Mouse (Mus musculus) spleen, postnatal 4 days (tissue): ENCODE measurements at regions not wholly inside any gene's neighbourhood (a gene's known extent, or its start where the extent isn't known, plus 50 kb on each side); places are given as distances from the start of the nearest gene placed in this dataset.
A peak's percentile ranks its signal among the peaks of the same experiment; 100 is the strongest.

ENCODE experiments used
- DNase-seq, 2 experiments: peaks; one replicate each; pipeline ENCODE4 v3.0.0; 2022; ENCODE audit warnings: low spot score in 2 of 2

DNA sequence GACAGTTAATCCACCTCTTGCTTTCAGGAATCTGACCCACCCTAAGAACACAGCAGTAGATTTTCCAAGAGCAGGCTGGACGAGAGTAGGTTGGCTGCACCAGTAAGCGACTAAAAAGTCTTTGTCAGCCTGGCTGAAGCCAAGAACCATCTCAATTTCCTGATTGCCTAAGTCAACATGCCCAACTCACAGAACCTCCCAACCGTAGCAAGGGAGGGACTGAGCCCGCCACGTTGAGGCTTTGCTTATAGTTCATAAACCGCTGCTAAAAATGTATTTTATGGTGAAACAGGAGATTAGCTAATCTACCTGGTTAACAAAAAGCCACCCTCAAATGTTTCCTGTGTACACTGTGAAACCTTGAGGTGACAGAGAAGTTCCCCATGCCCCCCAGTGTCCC, 115.4 kb upstream of the Tbl1xr1 start:
- DNase-seq = no peak

GRCm38 (mm10) chr3:21961746-21962145, 114.7 kb upstream of the Tbl1xr1 start:
- DNase-seq = no peak

- no peak for DNase-seq
These were observed 114.1 kb upstream of the Tbl1xr1 start for GRCm38 (mm10) chr3:21962360-21962782.

DNA sequence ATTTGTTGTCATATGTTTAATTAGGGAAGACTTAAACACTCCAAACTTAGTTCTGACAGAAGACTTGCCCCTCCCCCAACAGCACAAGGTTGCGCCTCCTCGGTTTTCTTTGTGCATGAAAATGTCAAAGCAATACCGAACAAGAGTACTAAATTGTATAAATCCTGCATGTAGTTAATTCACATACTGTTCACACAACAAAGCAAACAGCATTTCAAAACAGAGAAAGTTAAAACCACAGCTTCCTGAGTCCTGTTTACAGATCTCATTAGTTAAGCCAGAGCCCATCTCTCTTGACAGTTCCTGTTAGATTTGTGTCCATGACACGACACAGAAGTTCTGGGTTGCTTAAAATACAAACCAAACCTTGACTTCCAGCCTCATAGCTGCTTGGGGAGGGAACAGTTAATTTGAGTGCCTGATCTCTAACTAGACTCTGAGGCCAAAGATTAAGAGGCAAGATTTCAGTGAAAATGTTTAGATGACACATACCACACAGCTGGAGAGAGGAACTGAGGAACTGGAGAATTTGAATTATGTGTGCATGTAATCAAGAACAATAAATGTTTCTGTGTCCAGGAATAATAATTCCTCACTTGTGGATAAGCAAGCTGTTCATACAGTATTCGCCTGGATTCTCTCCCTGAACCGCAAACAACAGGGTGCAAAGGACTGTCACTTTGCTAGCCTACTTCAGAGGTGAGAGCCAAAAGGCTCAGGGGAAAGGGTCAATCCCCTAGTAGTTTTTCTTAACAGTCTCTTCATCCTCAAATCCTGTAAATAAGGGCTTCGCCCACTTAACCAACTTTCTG, 113.3 kb upstream of the Tbl1xr1 start:
- no peak for DNase-seq

GRCm38 (mm10) chr3:21963733-21964351, 112.6 kb upstream of the Tbl1xr1 start:
- no peak for DNase-seq

GRCm38 (mm10) chr3:21964438-21964837, 112.0 kb upstream of the Tbl1xr1 start:
- no peak for DNase-seq

DNA sequence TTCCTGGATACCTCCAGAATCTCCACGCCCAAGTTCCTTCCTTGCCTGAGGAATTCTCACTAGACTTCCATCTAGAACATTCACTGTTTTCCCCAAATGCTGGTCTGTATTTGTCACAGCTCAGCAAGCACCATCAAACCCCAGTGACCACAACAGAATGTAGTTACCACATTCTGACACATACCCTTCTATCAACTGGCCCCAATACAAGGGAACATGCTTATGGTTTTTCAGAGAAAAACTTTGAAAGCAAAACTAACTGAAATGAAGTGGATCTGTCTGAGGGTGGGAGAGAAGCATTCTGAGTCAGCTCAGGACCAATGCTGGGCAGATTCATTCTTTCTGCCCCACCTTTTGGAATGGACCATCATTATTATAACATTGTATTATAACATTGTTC, 110.9 kb upstream of the Tbl1xr1 start:
- DNase-seq = no peak

DNA sequence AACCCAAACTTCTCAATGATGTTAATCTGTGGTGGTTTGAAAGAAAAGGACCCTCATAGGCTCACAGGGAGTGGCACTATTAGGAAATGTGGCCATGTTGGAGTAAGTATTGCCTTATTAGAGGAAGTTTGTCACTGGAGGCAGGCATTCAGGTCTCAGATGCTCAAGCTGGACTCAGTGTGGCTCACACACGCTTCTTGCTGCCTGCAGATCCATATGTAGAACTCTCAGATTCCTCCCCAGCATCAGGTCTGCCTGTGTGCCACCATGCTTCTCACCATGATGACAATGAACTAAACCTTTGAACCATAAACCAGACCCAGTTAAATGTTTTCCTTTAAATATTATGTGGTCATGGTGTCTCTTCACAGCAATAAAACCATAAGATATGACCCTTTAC, 104.7 kb upstream of the Tbl1xr1 start:
- DNase-seq = no peak

DNA sequence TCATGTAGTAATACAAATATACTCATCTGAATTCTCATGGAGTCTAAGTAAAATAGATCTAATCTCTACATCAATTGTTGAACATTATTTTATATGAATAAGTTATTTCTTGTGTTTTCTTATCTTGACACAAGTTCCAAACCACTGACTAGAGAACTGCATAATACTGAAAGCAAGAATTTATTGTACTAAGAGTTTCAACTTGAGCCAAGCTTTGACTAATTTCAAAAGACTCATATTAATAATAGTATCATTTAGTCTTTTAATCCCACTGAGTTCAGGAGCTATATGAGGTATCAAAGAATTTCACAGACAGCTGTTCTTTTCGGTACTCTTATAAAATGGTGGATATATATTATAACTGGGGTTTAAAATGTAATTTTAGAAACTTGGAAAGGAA, 103.3 kb upstream of the Tbl1xr1 start:
- DNase-seq = no peak

GRCm38 (mm10) chr3:21973681-21974080, 102.8 kb upstream of the Tbl1xr1 start:
- DNase-seq = no peak

DNA sequence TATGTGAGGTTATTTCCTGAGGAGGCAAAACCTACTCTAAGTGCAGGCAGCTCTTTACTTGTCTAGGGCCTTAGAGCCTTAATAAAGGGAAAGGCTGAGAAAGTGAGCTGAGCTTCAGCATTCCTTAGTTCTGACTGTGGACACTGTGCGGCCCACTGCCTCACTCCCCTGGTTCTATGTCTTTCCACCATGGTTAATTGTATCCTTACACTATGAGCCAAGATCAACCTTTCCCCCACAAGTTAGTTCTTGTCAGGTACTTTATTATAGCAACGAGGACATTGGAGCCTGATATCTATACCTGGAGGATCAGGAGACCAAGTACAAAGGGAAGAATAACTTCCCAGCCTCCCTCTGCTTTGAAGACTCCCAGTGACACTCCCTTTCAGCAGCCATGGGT, 101.7 kb upstream of the Tbl1xr1 start:
- DNase-seq = no peak

DNA sequence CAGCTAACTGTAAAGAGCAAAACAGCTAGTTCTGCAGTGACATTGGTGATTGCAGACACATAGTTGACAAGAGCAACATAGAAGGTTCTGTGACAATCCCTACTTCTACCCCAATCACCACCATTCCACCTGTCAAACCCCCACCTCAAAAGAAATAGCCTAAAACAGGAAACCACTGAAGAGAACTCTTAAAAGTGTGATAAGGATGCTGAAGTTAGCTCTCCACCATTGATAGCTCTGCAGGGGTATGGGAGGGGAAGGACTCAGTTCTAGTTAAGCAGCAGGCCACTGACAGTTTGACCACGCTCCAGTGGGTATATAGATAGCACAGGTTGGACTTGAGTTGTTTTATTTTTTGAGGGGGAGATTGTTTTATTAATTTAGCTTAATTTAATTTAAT, 98.7 kb upstream of the Tbl1xr1 start:
- no peak for DNase-seq

DNA sequence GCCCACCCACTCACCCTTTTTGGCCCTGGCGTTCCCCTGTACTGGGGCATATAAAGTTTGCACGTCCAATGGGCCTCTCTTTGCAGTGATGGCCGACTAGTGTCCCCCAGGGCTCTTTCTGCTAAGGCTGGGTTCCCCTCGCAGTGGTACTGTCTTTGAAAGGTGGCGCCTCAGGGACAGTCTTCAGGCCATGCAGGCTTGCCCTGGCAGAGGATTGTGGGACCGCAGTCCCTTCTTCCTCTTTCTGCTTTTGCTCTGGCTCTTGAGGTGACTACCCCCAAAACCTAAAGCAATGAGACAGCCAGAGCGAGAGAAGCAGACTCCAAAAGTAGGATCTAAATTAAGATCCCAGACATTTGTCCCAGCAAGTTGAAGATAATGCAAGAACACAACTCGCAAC, 93.5 kb upstream of the Tbl1xr1 start:
- peak in 1 of 2 experiments; percentile 32 for DNase-seq

DNA sequence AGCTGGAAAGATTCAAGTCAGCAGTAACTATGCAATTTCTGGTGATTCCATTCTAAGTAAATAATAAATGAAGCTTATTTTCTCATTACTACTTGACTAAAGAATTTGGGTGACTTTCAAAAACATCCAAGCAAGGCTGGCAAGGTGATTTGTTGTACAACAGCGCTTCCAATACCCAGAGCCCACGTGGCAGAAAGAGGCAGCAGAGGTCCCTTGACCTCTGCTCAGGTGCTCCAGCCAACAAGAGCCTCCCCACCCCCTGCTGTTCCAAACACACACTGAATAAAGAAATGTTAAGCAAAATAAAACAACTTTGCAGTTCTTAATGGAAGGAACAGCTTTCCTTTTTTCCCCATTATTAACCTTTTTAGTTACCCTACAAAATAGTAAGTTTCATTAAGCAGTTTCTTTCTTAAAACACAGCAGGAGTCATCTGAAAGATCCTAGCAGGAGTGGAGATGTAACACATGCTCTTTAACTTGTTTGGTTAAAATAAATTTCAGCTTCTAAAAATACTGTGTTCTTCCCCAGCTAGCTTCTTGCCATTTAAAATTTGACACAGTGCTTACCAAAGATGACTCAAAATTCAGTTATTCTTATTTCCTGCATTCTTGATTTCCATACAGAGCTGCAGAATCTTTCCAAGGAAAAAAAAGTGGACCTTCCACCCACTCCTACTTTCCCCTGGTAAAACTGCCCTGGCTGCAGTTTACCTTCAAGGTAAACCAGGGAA, 92.3 kb upstream of the Tbl1xr1 start:
- DNase-seq = no peak

DNA sequence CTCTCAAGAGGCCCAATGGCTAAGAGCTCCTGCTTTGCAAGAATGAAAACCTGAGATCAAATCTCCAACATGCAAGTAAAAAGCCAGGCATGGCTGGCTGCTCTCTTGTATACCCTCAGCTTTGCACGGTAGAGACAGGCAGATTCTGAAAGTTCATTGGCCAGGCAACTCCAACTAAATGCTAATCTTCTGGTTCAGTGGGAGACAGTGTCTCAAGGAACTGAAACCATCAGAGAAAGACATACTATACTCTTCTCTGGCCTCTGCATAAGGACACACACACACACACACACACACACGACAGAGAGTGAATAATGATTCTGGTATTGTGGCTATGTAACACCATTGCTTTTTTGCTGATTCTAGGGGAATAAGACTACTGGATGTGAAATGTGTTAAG, 91.6 kb upstream of the Tbl1xr1 start:
- DNase-seq = no peak

DNA sequence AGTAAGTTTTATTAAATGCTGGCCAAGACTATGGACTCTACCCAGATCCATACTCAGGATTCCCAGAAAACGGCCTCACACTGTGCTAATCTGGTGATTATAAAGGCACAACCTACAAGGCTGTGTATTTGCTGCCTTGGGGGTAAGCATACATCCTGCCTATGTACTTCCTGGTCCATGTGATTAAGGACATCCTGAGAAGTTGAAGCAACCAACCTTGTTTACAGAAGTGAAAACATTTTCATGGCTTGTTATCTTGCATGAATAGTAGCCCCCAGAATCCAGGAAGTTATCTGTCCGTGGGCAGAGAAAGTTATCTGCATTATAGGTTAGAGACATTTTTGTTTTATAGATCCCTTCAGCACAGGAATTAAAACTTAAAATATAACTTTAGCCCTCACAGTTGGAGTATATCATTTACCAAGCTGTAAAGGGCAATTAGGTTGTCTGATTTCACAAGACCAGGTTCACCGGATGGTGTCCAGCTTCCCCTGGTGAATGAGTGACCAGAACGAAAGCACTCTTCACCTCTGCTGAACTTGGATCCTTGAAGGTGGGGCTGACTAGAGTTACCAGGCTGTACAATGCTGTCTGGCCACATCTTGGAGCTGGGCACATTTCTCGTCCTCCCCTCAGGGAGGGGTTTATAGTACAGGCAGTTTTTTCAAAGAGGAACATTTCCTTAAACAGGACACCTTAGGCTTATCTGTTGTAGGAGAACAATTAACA, 90.1 kb upstream of the Tbl1xr1 start:
- DNase-seq = no peak

DNA sequence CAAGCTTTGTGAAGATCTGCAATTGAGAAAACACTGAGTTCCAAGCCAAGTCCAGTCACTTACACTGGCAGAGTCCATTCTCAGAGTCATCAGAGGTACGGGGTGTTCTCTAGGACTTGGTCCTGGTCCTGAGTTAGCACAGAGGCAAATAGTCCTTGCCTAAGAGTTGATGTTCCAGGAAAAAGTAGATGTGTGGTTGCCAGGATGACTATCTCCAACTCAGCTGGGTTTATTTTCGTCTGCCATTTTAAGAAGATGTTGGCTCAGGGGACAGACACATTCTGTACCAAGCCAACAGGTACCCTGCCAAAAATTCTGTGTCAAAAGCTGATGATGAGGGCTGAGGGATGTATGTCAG, 89.6 kb upstream of the Tbl1xr1 start:
- DNase-seq = no peak

DNA sequence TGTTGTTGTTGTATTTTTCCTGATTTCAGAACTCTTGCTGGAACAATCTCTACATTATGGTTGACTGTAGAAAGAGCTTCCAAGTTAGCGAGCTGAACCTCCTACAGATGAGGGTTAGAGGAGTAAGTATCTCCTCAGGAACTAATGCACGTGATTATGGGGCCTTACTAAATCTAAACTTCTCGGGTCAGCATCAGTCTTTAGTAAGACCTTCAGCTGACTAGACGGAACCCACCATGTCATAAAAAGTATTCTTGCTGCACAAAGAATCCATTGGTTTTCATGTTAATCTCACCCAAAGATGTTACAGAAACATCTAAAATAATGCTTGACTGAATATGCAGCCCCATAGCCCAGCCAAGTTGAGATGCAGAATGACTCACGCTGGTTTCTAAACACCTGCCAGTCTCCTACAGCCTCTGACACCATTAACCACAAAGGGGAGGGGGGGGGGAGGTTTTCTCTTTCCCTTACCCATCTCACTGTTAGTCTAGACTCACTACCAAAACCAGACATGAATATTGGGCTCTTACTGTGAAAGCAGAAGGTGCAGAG, 88.9 kb upstream of the Tbl1xr1 start:
- DNase-seq = no peak

GRCm38 (mm10) chr3:21988010-21988531, 88.4 kb upstream of the Tbl1xr1 start:
- peak in 1 of 2 experiments; percentile 33 for DNase-seq

DNA sequence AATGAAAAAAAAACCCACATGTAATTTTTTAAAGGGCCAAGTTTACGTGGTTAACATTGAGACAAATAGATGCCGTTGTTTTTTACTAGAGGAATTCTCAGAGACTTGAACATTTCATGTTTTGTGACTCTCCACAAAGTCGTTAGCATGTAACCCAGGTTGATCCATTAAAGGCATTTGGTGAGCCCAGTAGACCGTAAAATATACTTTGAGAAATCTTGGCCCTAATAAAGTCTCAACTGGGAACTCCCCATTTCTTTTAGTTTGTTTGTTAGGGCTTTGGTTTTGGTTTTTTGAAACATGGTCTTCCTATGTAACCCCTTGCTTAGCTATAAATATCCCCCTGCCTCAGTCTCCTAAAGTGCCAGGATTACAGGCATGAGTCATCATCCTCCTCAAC, 85.9 kb upstream of the Tbl1xr1 start:
- no peak for DNase-seq

DNA sequence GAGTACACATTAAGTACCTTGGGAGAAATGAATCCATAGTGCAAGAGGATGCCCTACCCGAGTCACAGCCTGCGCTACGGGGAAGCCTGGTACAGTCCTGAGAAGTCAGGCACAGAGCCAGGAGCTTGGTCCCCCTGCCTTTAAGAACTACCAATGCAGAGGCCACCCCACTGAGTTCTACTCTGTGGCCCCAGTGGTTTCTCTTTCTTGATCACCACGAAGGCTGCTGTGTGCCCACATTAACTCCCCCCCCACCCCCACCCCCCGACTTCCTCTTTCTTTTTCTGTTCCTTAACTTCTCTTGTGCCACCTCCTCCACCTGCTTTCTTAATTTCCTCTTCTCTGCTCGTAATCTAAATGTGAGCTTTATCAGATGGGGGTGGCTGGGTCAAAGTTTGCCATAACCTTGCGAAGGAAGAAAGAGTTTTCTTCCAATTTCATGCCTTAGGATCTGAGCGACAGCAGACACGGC, 84.7 kb upstream of the Tbl1xr1 start:
- peak; percentile 42 to 69 for DNase-seq

DNA sequence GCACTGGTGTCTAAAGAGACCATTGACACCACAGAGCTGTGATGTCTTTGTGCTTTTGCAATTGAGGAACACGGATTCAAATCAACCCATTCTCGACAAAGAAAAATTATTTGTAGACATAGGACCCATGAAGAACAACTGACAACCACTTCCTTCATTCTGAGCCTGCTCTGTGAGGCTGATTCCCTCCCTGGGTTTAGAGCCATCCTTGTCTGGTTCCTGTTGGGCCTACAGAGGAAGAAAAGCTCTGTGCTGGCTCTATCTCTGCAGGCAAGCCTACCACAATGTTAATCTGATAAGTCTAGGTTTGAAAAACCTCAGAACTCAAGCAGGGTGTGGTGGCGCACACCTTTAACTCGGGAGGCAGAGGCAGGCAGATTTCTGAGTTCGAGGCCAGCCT, 84.2 kb upstream of the Tbl1xr1 start:
- DNase-seq = no peak
